Mouse (Mus musculus) neural tube, embryonic 12.5 days (tissue): ENCODE measurements around the gene Sptlc2. TPM values are rescaled to one million over a fixed set of nuclear protein-coding genes. Genes with fewer than 3 reads are reported as not detected.

ENCODE experiments used
- ATAC-seq: fragments of 200-750 bp; cut with Nextera tagmentation; 2 replicates; pipeline ENCODE4 v1.8.0; 2017; ENCODE audit warnings: low read depth, mild to moderate bottlenecking, moderate TSS enrichment, moderate library complexity; ENCODE audit not compliant: low FRiP score
- H3K27ac ChIP-seq: fragments of 300-500 bp; sonication (generic); 2 replicates; pipeline ENCODE4 v1.5.1; 2016
- H3K27me3 ChIP-seq: fragments of 300-500 bp; sonication (generic); replicated peaks from 2 replicates; pipeline ENCODE4 v1.6.1; 2016; ENCODE audit warnings: mild to moderate bottlenecking
- H3K36me3 ChIP-seq: fragments of 300-500 bp; sonication (generic); 2 replicates; pipeline ENCODE4 v1.6.1; 2016; ENCODE audit warnings: mild to moderate bottlenecking
- H3K4me1 ChIP-seq: fragments of 300-500 bp; sonication (generic); 2 replicates; pipeline ENCODE4 v1.6.1; 2016
- H3K4me2 ChIP-seq: fragments of 300-500 bp; sonication (generic); replicated peaks from 2 replicates; pipeline ENCODE4 v1.6.1; 2016; ENCODE audit warnings: mild to moderate bottlenecking
- H3K4me3 ChIP-seq: fragments of 300-500 bp; sonication (generic); 2 replicates; pipeline ENCODE4 v1.5.1; 2016
- H3K9ac ChIP-seq: fragments of 300-500 bp; sonication (generic); 2 replicates; pipeline ENCODE4 v1.6.1; 2016; ENCODE audit warnings: mild to moderate bottlenecking
- H3K9me3 ChIP-seq: fragments of 300-500 bp; sonication (generic); 2 replicates; pipeline ENCODE4 v1.6.1; 2016; ENCODE audit warnings: mild to moderate bottlenecking
- WGBS: fragments of 180-500 bp; shearing (Covaris S2); methylation state at CpG from one replicate; pipeline ENCODE4 v1.1.7; 2016; 5-methylcytosine and 5-hydroxymethylcytosine counted together
- polyA plus RNA-seq: library from polyadenylated mRNA; unstranded; fragments of >200 nt; fragmentation: Nextera tagmentation; extraction: Ambion mirVana; gene quantifications from 2 replicates; pipeline ENCODE4 v1.2.1, GENCODE M21; 2016

The Sptlc2 gene
- polyA plus RNA-seq, result 65.0 and 66.3 TPM in 2 replicates

DNA sequence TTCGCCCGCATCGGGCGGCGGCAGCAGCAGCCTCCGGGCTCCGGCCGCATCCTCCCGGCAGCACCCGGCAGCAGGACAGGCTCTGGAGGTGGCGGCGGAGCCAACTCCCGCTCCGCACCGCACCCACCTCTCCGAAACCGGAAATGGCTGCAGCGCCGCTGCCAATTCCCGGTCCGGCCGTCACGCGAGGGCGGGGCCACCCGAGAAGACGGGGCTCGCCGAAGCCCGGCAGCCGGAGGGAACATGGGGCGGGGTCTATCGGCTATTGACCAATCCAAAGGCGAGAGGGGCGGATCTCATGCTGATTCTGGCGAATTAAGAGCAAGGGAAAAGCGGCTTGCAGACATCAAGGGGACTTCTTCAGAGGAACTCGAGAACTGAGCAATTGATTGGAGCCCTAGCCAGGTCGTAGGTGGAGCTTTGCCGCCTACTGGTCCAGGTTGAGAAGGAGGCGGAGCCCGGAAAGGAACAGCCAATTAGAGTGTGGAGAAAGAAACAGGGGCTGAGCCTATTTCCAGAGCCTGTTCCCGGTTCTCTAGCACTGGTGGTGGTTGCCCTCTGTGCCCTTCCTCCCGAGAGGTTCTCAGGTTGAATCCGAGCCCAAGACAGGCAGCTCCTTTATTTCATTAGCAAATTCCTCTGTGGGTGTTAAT lies at the start of gene Sptlc2:
Gene Sptlc2 (minus strand): TSS at position 234 of the 653 bp plus-strand sequence.
- H3K36me3 ChIP-seq, result no peaks in the 10 kb centered on the region
- peak within 1 kb of the TSS; percentile 89 for H3K4me3 ChIP-seq
- H3K27me3 ChIP-seq, result no peaks in the 10 kb centered on the region
- no peaks in the 10 kb centered on the region for H3K9me3 ChIP-seq
- peaks cover 10% of the 10 kb centered on the region; the same call in 1 of the 2 replicates for H3K4me1 ChIP-seq
- H3K27ac ChIP-seq, result peak within 1 kb of the TSS; percentile 42; the same call in 1 of the 2 replicates
- peak within 1 kb of the TSS; percentile 97 for H3K4me2 ChIP-seq
- peak within 1 kb of the TSS; percentile 90 for H3K9ac ChIP-seq
- WGBS, result under 1% methylated on average over 45 of the region's 45 CpGs
- peak; percentile 99 for ATAC-seq

DNA sequence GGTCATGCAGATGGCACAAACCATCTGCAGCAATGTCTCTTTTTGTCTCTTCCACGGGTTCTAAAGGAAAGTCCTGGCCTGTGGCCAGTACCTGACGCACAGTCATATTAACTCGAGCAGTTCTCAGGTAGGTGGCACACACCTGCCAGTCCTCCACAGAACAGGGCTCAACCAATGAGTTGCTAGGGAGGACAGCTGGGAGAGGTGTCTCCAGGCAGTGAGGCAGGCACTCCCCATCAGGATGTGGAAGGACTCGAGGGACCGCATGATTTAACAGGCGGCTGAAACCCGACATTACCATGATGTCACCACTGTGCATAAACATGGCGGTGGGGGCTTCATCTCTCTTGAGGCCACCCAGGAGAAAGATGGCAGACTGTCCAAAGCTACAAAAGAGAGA lies 40.7 kb upstream of the Sptlc2 start:
- H3K9ac ChIP-seq, result no peak overlapping the region
- no peaks in the 10 kb centered on the region for H3K27me3 ChIP-seq
- no peak overlapping the region for H3K27ac ChIP-seq
- ATAC-seq, result no peak
- H3K4me3 ChIP-seq, result no peak overlapping the region
- H3K4me2 ChIP-seq, result no peak overlapping the region
- peaks cover 78% of the 10 kb centered on the region for H3K36me3 ChIP-seq
- 86% methylated on average over 8 of the region's 8 CpGs for WGBS
- H3K9me3 ChIP-seq, result no peaks in the 10 kb centered on the region
- 0 out of 2 replicates have a peak, but pooled peaks cover 3% of the 10 kb centered on the region for H3K4me1 ChIP-seq

DNA sequence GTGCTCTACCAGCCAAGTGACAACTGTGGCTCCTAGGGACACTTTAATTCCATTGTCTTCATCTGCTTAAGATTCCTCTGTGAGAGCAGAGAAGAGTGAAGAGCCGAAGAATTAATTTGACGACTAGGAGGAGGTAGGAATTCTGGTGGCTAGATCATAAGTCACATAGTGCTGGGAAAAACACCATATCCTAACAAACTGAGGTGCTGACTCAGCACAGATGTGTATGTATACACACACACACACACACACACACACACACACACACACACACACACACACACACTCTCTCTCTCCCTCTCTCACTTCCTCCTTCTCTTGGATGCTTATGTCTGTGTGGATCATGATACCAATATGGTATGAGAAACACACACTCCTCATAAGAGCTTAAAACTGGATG lies 40.1 kb upstream of the Sptlc2 start:
- Histone ChIP-seq H3K9ac (no peak overlapping the region), H3K4me3 (no peak overlapping the region), H3K27ac (no peak overlapping the region), H3K36me3 (peaks cover 73% of the 10 kb centered on the region), H3K27me3 (no peaks in the 10 kb centered on the region), H3K4me2 (no peak overlapping the region), H3K9me3 (no peaks in the 10 kb centered on the region), H3K4me1 (0 out of 2 replicates have a peak, but pooled peaks cover 3% of the 10 kb centered on the region)
- ATAC-seq, result no peak
- WGBS, result 83% methylated on average over 2 of the region's 2 CpGs

DNA sequence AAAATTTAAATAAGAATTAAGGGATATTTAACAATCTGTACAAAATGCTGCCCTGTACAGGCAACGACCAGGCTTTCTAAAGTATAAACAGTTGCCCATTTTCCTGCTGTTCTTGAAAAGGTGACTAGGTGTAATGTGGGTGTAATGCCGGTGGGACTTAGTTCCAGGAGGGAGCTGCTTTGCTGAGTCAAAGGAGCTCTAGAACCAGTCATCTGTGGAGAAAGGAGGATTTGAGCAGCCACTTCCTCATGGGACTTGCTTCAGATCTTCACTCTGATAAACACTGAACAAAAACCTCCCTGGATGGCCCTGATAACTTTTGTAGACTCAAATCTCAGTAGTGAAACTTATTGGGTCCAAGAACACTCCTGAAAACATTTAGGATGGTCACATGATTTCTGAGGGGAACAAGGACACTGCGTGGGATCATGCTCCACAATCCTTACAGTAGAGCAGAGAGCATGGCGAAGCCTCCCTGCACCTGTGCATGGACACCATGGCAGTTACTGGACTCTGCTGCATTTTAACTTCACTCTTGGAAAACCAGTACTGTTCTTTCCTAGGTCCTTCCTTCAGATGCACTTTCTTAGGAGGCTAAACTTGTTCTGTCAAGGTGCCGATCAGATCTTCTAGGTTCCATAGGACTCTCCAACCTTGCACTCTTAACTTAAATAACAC lies 38.3 kb upstream of the Sptlc2 start:
- Histone ChIP-seq H3K4me2 (no peak overlapping the region), H3K36me3 (peaks cover 55% of the 10 kb centered on the region), H3K4me3 (no peak overlapping the region), H3K27ac (no peak overlapping the region), H3K9ac (no peak overlapping the region), H3K4me1 (0 out of 2 replicates have a peak, but pooled peaks cover 3% of the 10 kb centered on the region), H3K27me3 (no peaks in the 10 kb centered on the region), H3K9me3 (no peaks in the 10 kb centered on the region)
- 93% methylated on average over 5 of the region's 5 CpGs for WGBS
- no peak for ATAC-seq

DNA sequence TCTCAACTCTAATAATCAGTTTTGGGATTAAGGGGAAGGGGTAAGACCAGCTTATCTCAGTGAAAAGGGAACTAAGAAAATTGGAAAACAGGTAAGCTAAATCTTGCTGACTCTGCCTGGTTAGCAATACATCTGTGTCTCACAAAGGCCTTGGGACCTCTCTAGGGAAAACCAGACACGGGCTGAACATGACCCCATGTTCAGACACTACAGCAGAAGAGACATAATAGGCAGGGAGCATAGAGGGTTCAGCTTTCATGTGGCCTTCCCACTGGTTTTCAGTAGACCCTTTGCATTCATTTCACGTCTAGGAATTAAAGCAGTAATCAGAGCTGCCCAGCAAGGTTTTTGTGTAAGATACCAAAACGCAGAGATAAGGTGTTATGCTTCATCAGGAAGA lies 36.4 kb upstream of the Sptlc2 start:
- Histone ChIP-seq H3K4me3 (no peak overlapping the region), H3K4me1 (peaks cover 8% of the 10 kb centered on the region; the same call in 1 of the 2 replicates), H3K4me2 (no peak overlapping the region), H3K36me3 (peaks cover 36% of the 10 kb centered on the region), H3K27ac (0 out of 2 replicates have a peak overlapping the region, but pooled peaks have one; percentile 32), H3K27me3 (no peaks in the 10 kb centered on the region), H3K9me3 (no peaks in the 10 kb centered on the region), H3K9ac (no peak overlapping the region)
- no peak for ATAC-seq
- WGBS, result 36% methylated on average over 3 of the region's 3 CpGs

DNA sequence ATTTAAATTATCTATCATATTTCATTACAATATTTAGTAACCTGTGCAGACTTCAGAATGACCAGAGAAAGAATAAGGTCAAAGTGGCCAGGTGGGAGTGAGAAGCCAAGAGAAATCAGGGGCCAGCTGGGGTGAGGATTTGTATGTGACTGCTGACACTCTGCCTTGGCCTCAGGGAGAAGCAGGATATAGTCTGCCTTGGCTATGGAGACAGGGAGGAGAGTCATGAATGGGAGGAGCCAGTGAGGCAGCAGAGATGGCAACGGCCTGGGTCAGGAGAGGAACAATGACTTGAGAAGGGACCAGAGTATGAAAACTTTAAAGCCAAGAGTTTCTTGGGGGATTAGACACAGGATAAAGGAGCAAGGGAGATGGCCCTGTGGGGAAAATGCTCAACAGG lies 35.5 kb upstream of the Sptlc2 start:
- peaks cover 16% of the 10 kb centered on the region for H3K4me1 ChIP-seq
- H3K4me3 ChIP-seq, result no peak overlapping the region
- H3K9ac ChIP-seq, result no peak overlapping the region
- H3K27ac ChIP-seq, result no peak overlapping the region
- H3K9me3 ChIP-seq, result no peaks in the 10 kb centered on the region
- no peaks in the 10 kb centered on the region for H3K27me3 ChIP-seq
- no peak overlapping the region for H3K4me2 ChIP-seq
- peaks cover 28% of the 10 kb centered on the region for H3K36me3 ChIP-seq
- no peak for ATAC-seq
- 58% methylated on average over 1 of the region's 1 CpGs for WGBS

DNA sequence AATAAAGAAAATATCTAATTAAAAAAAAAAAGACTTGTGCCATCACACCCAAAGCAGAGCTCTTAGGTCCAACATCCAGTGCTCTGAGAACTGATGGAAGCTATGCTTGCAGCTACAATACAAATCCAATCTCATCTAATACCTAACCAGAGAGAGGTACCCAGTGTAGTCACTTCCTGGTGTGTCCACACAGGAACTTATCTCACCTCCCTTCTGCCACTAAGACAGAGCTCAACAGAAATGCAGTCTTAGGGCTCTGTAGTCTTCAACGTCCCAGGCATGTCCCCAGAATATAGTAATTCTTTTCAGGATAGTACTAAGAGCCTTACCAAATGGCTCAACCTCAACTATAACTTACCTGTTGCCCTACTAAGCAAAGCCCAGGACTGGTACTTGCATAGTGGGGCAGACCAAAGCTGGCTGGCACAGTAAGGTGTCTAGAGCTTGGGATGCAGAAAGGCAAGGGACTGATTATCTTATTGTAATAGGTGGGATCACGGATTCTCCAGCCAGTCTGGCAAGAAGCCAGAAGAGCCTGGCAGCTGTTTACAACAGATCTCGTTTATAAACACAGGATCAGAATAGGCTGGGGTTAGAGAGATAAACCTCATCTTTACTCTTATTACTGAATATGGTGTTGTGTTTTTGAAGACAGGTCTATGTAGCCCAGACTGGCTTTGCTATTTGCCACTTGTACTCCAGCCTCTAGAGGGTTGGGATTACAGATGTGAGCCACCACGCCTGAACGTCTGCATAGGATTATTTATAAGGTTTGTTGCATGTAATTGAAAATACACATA lies 33.8 kb upstream of the Sptlc2 start:
- ATAC-seq, result no peak
- Histone ChIP-seq H3K27ac (no peak overlapping the region), H3K9me3 (no peaks in the 10 kb centered on the region), H3K4me3 (no peak overlapping the region), H3K9ac (no peak overlapping the region), H3K27me3 (no peaks in the 10 kb centered on the region), H3K4me1 (peaks cover 16% of the 10 kb centered on the region), H3K4me2 (no peak overlapping the region), H3K36me3 (peaks cover 12% of the 10 kb centered on the region)
- 79% methylated on average over 5 of the region's 5 CpGs for WGBS

DNA sequence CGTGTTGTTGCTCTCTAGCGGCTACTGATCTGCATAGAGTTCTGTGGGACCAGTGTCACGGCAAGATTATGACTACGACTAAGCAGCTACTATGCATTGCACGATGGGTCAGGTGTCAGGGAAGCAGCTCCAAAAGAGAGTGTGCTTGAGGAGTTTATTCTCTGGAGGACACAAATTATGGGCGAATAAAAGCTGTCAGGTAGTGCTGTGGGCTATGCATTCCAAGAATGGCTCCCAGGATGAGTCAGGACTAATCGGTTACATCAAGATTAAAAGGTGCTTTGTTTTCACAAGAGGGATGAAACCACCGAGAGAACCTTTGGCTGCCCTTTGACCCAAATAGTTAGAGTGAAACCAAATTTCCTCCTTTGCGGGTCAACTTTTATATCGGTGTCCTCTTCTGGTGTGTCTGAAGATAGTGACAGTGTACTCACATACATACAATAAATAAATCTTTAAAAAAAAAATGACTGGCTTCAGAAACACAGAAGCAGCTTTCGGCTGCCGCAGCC lies 31.9 kb upstream of the Sptlc2 start:
- H3K27me3 ChIP-seq, result no peaks in the 10 kb centered on the region
- no peaks in the 10 kb centered on the region for H3K9me3 ChIP-seq
- H3K9ac ChIP-seq, result no peak overlapping the region
- H3K4me3 ChIP-seq, result no peak overlapping the region
- WGBS, result 61% methylated on average over 12 of the region's 12 CpGs
- no peak overlapping the region for H3K4me2 ChIP-seq
- peaks cover 16% of the 10 kb centered on the region for H3K4me1 ChIP-seq
- ATAC-seq, result no peak
- H3K27ac ChIP-seq, result no peak overlapping the region; the same call in 1 of the 2 replicates
- H3K36me3 ChIP-seq, result no peaks in the 10 kb centered on the region; the same call in none of the 2 replicates

DNA sequence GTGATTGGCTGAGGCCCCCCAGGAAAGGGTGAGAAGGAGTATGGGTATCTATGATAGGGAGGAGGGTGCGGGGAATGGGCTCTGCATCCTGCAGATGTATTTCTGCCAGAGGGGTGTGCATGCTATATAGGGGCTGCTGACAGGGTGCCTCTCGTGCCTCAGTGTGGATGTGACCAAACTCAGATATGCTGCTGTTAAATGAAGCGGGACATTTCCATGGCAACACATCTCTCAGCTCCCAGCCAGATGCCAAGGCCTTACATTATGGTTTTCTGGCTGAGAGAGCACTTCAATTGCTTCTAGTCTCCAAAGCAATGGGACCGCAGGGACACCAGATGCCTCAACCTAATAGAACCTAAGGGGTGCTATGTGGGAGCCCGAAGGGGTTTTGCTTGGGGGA lies 30.8 kb upstream of the Sptlc2 start:
- Histone ChIP-seq H3K27me3 (no peaks in the 10 kb centered on the region), H3K27ac (peak overlapping the region; percentile 34; the same call in 1 of the 2 replicates), H3K9ac (no peak overlapping the region), H3K9me3 (no peaks in the 10 kb centered on the region), H3K4me3 (no peak overlapping the region), H3K4me1 (peaks cover 13% of the 10 kb centered on the region), H3K4me2 (peak overlapping the region; percentile 16; the same call in 1 of the 2 replicates), H3K36me3 (no peaks in the 10 kb centered on the region; the same call in none of the 2 replicates)
- WGBS, result 42% methylated on average over 5 of the region's 5 CpGs
- peak; percentile 88 for ATAC-seq

DNA sequence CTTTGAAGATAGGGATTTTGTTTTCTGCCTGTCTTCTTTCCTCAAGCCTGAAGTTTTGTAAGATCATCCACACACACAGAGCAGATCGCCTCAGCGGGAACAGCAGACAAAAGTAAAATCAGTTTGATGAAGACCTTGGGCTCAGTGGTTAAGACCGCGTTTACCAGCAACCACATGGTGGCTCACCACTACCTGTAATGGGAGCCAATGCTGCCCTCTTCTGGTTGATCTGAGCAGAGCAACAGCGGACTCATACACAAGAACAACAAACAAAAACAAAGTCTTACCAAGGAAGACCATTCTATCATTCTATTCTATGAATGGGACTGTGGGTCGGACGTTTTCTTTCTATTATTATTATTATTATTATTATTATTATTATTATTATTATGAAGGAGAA lies 28.5 kb upstream of the Sptlc2 start:
- H3K9me3 ChIP-seq, result no peaks in the 10 kb centered on the region
- WGBS, result 44% methylated on average over 7 of the region's 7 CpGs
- no peak overlapping the region for H3K27ac ChIP-seq
- no peaks in the 10 kb centered on the region for H3K27me3 ChIP-seq
- H3K4me1 ChIP-seq, result peaks cover 13% of the 10 kb centered on the region
- H3K36me3 ChIP-seq, result no peaks in the 10 kb centered on the region
- no peak overlapping the region for H3K4me2 ChIP-seq
- H3K9ac ChIP-seq, result no peak overlapping the region
- no peak for ATAC-seq
- H3K4me3 ChIP-seq, result no peak overlapping the region

DNA sequence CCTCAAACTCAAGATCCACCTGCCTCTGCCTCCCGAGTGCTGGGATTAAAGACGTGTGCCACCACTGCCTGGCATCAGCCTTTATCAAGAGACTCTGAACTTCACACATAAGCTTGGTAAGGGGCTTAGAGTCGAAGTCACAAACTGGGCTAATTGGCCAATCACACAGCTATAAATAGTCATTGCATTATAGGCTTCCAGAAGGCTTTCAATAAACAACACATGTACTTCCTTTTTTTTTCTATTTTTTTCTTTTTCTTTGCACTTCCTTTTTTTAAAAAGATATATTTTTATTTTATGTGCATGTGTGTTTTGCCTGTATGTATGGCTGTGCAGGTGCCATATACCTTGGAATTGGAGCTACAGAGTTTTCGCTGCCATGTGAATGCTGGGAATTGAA lies 27.2 kb upstream of the Sptlc2 start:
- H3K4me3 ChIP-seq, result no peak overlapping the region
- H3K9me3 ChIP-seq, result no peaks in the 10 kb centered on the region
- no peaks in the 10 kb centered on the region for H3K36me3 ChIP-seq
- H3K9ac ChIP-seq, result no peak overlapping the region
- 87% methylated on average over 4 of the region's 4 CpGs for WGBS
- no peak overlapping the region for H3K4me2 ChIP-seq
- ATAC-seq, result no peak
- H3K27me3 ChIP-seq, result no peaks in the 10 kb centered on the region
- H3K27ac ChIP-seq, result no peak overlapping the region
- peaks cover 13% of the 10 kb centered on the region for H3K4me1 ChIP-seq
